27 mouse cellular contexts compared by ENCODE assay signal in genomic region chr5:135408114-135408513, GRCm38 (mm10). TPM values are rescaled to one million over a fixed set of nuclear protein-coding genes. Genes with fewer than 3 reads are reported as not detected.
"Had no signal": no experiment of that assay in that cellular context is flagged by ENCODE, and none has a peak within 500 bp of the region (broad histone marks: within the 10 kb centered on the region; RNA-seq: fewer than 3 reads in every experiment).

No protein-coding gene starts in this region.

- H3K36me3 ChIP-seq: liver, embryonic 13.5 days; liver, embryonic 15.5 days had no signal

- H3K27me3 ChIP-seq: liver, embryonic 13.5 days; liver, embryonic 15.5 days; lung, embryonic 15.5 days; midbrain, embryonic 13.5 days; midbrain, embryonic 15.5 days; neural tube, embryonic 13.5 days; neural tube, embryonic 15.5 days had no signal

- H3K4me3 ChIP-seq: liver, embryonic 13.5 days; liver, embryonic 15.5 days; lung, embryonic 15.5 days; megakaryocyte, embryonic 14.5 days; midbrain, embryonic 13.5 days; midbrain, embryonic 15.5 days; neural tube, embryonic 13.5 days; neural tube, embryonic 15.5 days had no signal

- DNase-seq: liver; liver, embryonic 13.5 days; liver, postnatal 0 days; lung, adult 2 months; retina, postnatal 1 day; right cerebral cortex, adult 18-20 months; right cerebral cortex, postnatal 25 days; right cerebral cortex, postnatal 4 days; spleen, adult 18-20 months had no signal

- H3K27ac ChIP-seq: liver, embryonic 13.5 days; liver, embryonic 15.5 days; lung, embryonic 15.5 days; macrophage; midbrain, embryonic 13.5 days; midbrain, embryonic 15.5 days; neural tube, embryonic 13.5 days; neural tube, embryonic 15.5 days had no signal

- H3K4me1 ChIP-seq: liver, embryonic 13.5 days; liver, embryonic 15.5 days; lung, embryonic 15.5 days; megakaryocyte, embryonic 14.5 days had no signal

RNA-seq across cellular contexts. Expression of gene Trim50, which starts 55.0 kb away (rescaled TPM):
- total RNA-seq: megakaryocyte progenitor cell, adult 5-6 weeks; midbrain, postnatal 0 days; monocyte, adult 5-6 weeks had no signal
- polyA plus RNA-seq: liver, embryonic 11.5 days; liver, embryonic 13.5 days; liver, embryonic 15.5 days; liver, postnatal 0 days; lung, adult 2 months; lung, embryonic 15.5 days; lung, postnatal 0 days; macrophage; midbrain, embryonic 11.5 days; midbrain, embryonic 15.5 days; midbrain, postnatal 0 days; neural tube, embryonic 11.5 days; neural tube, embryonic 13.5 days; neural tube, embryonic 15.5 days; small intestine, adult 2 months; stomach, embryonic 14.5 days; urinary bladder, adult 2 months had no signal

RNA-seq across cellular contexts. Expression of gene Fkbp6, which starts 58.3 kb away (rescaled TPM):
- total RNA-seq: monocyte, adult 5-6 weeks had no signal
- polyA plus RNA-seq: liver, embryonic 13.5 days; liver, postnatal 0 days; lung, adult 2 months; lung, embryonic 15.5 days; lung, postnatal 0 days; macrophage; midbrain, embryonic 11.5 days; midbrain, embryonic 15.5 days; neural tube, embryonic 11.5 days; small intestine, adult 2 months; stomach, embryonic 14.5 days; urinary bladder, adult 2 months had no signal
